Mouse (Mus musculus) adipocyte (in vitro differentiated cells): ENCODE results near the gene Ier2.
"Not testable (repeated sequence)": the region's sequence is repeated elsewhere in the genome, so short reads cannot be mapped to it uniquely, and the experiment has no call there.

Experiments
- DNase-seq: peaks from one replicate; pipeline ENCODE4 v3.0.0-alpha.2; 2016; ENCODE audit warnings: low spot score

Ier2 gene

DNA sequence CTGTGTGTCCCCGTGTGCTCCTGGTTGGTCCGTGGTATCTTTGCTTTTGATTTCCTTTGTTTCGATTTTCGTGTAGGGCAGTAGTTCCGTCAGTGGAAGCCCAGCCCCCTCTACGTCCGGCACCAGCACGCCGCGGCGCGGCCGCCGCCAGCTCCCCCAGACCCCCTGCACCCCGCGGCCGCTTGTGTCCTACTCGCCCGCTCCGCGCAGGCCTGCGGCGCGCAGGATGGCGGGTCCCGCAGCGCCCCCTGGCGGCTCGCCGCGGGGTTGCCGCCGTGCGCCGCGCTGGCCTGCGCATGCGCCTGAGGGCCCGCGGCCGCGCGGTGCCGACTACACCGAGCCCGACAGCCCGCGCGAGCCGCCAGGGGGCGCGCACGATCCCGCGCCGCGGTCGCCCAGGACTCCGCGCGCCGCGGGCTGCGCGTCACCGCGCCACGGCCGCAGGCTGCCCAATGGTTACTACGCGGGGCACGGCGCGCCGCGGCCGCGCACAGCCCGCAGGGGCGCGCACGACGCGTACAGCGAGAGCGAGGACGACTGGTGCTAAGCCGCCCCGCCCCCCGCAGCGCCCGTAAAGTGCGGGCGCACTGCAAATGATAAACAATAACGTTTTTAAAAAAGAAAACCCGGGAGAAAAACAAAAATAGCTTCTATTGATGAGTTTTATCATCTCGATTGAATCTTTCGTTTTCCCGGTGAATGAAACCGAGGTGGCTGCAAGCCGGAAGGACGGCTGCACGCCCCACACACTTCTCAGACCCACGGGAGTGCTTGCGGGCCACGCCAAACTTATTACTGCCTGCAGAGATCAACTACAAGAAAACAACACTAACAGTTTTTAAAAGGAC, 23.3 kb downstream of the Ier2 start:
- peak; percentile 97 for DNase-seq

DNA sequence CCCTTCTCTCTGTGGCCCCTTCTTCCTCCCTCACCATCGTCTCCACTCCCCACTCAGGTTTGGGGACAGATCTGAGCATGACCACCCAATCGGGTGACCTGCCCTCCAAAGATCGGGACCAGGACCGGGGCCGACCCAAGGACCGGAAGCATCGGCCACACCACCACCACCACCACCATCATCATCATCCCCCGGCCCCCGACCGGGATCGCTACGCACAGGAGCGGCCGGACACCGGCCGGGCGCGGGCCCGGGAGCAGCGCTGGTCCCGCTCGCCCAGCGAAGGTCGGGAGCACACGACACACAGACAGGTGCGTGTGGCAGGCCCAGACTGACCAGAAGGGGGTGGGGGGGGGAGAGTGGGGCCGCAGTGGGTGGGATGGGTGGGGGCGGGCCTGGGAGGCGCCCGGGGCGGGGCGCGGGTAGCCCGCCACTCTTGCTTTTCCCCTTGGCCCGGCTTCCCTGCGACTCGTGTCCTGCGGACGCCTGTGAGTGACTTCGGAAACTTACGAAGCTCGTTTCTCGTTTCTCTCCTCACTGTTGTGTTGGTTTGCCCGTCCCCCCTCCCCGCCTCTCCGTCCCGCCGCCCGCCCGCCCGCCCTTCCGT, 24.0 kb downstream of the Ier2 start:
- no peak for DNase-seq

DNA sequence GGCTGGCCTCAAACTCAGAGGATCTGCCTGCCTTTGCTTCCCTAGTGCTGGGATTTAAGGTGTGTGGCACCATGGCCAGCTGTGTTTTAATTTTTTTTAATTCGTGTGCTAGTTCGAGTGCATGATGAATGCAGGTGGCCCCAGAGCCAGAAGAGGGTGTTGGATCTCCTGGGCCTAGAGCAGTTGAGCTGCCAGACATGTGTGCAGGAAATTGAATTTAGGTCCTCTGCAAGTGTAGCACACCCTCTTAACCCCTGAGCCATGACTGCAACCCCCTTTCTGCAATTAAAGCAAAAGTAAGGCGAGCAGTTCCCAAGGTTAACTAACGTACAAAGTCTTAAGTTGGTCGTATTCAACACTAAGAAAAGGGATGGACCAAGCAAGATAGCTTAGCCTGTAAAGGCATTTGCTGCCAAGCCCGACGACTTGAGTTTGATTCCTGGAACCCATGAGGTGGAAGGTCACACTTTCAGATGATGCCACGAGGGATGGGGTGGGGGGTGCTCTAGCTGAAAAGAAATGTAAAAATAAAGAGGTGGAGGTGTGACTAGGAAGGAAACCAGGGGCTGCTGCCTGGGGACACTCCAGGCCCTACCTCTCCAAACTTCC, 24.6 kb downstream of the Ier2 start:
- no peak for DNase-seq

DNA sequence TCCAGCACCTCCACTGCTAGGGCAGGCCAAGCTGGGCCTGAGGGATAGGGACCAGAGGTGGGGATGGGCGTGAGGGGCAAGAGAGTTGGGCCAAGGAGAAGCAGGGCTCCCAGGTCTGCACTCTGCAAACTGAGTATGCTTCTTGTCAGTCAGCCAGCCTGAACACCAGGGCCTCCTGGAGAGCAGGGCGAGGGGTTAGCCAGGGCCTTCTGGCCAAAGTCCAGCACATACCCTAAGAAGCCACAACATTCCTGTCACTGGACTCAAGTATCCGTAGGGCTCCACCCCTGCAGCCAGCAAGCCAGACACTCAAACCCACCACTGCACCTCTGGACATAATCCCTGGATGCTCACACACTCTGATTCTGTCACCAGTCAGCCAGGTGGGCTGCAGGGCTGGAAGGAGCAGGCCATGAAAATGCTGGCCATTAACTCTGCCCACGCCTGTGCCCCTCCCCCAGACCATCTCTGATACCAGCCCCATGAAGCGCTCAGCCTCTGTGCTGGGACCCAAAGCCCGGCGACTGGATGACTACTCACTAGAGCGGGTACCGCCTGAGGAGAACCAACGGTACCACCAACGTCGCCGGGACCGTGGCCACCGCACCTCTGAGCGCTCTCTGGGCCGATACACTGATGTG, 26.5 kb downstream of the Ier2 start:
- DNase-seq, result no peak

DNA sequence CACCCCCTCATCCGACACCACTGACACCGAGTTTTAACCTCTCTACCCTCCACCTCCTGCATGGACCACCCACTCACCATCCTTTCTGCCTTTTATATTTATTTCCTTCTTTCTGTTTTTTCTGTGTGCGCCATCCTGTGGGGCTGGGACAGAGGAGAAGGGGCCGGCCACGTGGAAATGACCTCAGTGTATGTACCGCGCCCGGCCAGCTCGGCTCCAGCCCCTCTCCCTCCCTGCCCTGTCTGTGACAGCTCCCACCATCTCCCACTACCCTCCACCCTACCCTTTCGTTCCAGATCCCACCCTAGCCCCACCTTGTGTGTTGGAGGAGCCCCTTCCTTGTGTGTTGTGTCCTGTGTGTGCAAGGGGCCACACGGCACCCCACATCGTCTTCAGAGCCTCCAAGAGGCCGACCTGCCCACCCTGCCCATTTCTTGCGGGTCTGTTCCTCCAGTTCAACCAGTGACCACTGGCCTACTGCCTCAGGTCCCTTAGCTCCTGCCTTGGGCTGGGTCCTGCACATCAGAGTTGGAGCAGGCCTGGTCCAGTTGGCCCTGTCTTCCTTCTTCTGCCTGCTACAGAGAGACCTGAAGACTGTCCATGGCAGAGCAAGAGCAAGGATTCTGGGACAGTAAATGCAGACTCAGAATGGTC, 27.1 kb downstream of the Ier2 start:
- DNase-seq, result no peak

DNA sequence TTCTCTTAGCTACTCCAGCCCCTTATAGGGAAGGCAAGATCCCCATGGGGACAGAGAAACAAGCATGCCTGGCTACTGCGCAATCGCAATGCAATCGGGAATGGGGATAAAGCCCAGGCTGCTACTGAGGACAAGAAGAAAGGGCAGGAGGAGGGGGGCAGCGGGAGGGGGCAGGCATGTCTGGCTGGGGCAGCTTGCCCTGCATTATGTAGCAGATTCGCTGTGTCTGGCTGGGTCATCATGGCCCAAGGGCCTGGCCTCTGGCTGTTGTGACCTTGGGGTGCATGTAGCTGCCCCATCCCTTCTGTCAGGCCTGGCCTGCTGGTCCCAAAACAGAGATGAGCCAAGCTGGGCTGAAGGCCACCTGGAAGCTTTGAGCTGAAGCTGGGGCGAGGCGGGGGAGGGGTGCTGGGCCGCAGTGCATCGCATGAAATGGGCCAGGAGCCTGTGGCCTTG, 27.8 kb downstream of the Ier2 start:
- peak; percentile 78 for DNase-seq

DNA sequence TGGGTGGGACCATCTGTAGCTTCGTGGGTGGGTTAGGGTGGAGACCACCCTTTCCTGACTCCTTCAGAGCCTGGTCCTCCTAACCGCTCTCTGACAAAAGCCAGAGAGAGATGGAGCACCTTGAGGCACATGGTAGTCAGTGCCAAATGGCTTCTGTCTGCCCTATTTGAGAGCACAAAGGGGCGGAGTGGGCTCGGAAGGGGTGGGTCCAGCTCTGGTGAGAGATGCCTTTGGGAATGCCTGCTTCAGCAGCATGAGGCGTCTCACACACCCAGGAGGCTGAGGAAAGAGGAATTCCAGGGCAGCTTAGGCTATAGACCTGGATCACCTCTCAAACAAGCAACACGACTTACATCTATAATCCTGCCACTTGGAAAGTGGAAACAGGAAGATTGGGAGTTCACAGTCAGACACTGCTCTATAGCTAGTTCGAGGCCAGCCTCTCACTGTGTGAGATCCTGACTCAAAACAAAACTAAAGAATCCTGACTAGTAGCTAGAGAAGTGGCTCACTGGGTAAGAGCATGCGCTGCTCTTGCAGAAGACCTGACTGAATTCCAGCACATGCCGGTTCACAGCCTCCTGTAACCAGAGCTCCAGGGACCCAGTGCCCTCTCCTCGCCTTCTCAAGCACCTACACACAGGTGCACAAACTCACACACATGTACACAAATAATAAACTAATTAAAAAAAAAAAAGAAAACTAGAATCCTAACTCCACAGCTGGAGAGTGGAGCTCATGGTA, 28.6 kb downstream of the Ier2 start:
- DNase-seq, result no peak

DNA sequence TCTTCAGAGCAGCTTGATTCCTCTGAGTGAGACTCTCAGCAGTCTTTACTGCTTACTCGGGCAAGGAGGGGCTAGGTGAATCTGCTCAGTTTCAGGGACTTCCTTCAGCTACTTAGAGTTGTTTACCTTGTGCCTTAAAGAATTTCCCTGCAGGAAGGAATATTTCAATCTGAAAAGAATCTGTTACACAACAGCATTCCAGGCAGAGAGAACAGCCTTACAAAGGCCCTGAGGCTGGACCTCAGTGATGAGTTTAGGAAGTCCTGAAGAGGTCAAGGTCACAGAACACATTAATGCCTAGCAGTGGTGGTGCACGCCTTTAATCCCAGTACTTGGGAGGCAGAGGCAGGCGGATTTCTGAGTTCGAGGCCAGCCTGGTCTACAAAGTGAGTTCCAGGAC, 30.8 kb downstream of the Ier2 start:
- no peak for DNase-seq

DNA sequence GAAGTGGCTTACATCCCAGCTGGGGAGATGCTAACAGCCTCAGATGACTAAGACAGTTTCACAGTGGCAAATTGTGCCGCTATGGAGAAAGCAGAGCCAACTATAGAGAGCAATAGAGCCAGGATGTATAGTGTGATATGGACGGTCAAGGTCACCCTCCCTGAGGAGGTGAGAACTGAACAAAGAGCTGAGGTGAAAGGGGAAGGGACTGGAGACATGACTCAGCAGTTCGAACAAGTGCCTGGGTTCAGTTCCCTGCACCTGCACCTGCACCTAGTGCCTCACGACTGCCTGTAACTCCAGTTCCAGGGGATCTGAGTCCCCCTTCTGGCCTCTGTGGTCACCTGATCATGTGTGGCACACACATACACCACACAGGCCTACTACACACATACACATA, 32.5 kb downstream of the Ier2 start:
- DNase-seq, result no peak

DNA sequence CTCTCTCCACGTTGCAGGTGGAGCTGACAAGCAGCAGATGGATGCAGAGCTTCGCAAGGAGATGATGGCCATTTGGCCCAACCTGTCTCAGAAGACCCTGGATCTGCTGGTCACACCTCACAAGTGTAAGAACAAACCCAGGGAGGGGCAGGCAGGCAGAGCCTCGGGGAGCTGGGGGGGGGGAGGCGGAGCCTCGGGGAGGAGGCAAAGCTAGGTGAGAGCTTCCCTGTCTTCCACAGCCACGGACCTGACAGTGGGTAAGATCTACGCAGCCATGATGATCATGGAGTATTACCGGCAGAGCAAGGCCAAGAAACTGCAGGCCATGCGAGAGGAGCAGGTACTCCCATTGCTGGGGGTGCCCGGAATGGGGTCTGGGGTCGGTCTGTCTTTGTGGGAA, 33.1 kb downstream of the Ier2 start:
- DNase-seq, result no peak

DNA sequence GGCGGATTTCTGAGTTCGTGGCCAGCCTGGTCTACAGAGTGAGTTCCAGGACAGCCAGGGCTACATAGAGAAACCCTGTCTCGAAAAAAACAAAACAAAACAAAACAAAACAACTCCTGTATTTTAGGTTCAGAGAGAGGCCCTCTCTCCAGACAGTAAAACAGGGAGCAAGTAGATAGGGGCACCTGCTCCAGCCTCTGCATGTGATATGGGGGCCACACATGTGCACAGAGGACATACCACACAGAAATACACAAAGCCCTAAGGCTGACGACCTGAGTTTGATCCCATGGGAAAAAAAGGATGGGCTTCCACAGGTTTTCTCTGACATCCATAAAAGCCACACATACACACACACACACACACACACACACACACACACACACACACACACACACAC, 39.2 kb downstream of the Ier2 start:
- DNase-seq, result not testable (repeated sequence)

DNA sequence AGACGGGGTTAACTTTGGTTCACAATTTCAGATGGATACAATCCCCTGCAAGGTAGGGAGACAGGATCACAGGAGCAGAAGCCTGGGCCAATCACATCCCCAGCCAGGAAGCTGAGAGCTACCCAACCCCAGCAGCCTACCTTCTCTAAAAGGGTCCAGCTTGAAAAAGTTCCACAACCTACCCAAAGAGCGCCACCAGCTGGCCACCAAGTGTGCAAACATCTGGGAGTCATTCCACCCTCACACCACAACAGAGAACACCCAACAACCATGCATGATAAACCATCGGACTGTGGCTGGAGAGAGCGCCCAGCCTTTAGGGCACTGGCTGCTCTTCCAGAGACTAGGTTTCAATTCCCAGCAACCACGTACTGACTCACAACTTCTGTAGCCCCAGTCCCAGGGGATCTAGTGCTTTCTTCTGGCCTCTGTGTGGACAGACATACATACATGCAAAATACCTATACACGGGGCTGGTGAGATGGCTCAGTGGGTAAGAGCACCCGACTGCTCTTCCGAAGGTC, 41.5 kb downstream of the Ier2 start:
- no peak for DNase-seq

DNA sequence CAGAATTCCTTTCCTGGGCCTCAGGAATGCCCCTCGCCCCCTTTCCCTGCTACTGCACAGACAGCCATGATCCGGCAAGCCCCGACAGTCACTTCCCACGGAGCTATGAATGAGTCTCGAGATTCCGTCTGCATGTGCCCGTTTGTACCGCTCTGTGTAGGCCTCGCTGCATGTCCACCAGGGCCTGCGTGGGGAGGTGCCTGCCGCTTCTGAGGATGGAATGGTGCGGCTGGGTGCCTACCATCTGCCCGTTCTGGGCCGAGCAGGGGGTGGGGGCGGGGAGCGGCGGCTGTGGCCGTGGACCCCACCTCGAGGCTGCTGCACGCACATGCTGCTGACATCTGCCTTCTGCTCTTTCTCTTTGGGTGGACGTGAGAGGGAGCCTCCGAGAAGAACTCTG, 45.6 kb downstream of the Ier2 start:
- DNase-seq, result no peak

DNA sequence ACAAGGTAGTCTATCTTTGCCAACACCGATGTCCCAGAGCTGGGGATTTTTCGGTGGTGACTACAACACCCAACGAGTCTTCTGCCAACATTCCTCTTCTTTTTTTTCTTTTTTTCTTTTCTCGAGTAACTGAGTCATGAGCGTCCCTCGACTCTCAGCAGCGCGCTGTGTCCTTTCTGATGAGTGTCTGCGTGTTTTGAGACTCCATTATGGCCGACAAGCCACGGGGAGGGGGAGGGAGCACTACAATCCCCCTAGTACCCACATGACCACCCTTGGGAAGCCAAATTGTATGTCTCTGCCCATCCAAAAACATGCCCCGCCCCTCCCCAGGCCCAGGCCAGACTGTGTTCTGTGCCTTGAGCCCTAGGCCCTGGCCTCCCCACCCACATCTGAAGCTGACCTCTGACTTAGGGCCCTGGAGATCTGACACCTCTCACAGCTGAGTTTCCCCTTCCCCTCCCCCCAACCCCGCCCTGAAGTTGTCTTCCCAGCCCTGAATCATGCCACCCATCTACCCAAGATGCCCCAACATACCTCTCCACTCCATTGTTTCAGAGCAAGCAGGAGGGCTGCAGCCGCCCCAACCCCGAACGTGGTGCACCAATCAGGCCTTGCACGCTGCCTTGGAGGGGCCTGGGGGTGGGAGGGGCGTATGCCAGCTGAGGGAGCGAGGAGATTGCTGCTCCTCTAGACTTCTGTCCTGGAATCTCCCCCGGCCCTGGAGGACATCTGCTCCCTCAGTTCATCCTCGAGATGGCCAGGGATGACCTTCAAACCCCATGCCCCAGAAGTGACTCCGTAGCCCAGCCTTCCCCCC, 46.8 kb downstream of the Ier2 start:
- DNase-seq, result peak; percentile 45

DNA sequence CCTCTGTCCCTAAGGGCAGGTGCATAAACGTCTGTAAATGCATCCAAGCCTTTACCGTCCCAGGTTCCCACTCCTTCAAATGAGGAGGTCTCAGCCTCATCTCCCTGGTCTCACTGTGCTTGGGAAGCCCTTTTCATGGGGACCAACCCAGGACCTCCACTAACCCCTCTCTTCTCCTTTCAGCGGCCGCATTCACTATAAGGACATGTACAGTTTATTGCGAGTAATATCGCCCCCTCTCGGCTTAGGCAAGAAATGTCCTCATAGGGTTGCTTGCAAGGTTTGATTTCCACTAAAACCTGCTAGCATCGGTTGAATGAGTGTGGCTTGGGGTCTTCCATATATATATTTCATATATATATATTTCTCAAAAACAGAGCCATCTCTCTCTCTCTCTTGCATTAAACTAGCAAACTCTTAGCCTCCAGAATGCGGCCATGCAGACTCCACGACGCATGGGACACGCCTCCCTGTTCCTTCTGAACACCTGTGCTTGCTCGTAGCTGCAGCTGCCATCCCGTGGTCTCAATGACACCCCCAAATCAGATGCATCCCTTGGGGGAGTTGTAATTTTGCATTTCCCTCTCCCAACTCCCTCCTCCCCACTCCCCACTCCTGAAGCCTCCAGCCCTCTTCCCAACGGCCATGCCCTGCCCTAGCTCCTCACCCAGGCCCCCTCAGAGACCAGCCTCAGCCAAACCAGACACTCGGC, 48.0 kb downstream of the Ier2 start:
- no peak for DNase-seq
